Mouse (Mus musculus) kidney, embryonic 14.5 days (tissue): ENCODE measurements at regions not wholly inside any gene's neighbourhood (a gene's known extent, or its start where the extent isn't known, plus 50 kb on each side); places are given as distances from the start of the nearest gene placed in this dataset.

ENCODE experiments used
- ATAC-seq: fragments of 200-750 bp; cut with Nextera tagmentation; 2 replicates; pipeline ENCODE4 v1.8.0; 2017; ENCODE audit warnings: moderate number of reproducible peaks, mild to moderate bottlenecking, moderate TSS enrichment, moderate library complexity; ENCODE audit not compliant: low FRiP score, low TSS enrichment
- H3K27ac ChIP-seq: fragments of 300-500 bp; sonication (generic); 2 replicates; pipeline ENCODE4 v1.5.1; 2014; ENCODE audit warnings: low read depth, mild to moderate bottlenecking, low read length, moderate library complexity, mixed read lengths
- H3K27me3 ChIP-seq: fragments of 300-500 bp; sonication (generic); 2 replicates; pipeline ENCODE4 v1.6.1; 2014; ENCODE audit warnings: mild to moderate bottlenecking, low read length; ENCODE audit not compliant: control insufficient read depth, insufficient read depth
- H3K36me3 ChIP-seq: fragments of 300-500 bp; sonication (generic); 2 replicates; pipeline ENCODE4 v1.6.1; 2014; ENCODE audit warnings: low read length, mixed read lengths; ENCODE audit not compliant: control insufficient read depth, insufficient read depth
- H3K4me1 ChIP-seq: fragments of 300-500 bp; sonication (generic); 2 replicates; pipeline ENCODE4 v1.6.1; 2014; ENCODE audit warnings: low read length, mixed read lengths; ENCODE audit not compliant: control insufficient read depth, insufficient read depth
- H3K4me2 ChIP-seq: fragments of 300-500 bp; sonication (generic); replicated peaks from 2 replicates; pipeline ENCODE4 v1.6.1; 2014; ENCODE audit warnings: low read depth, mild to moderate bottlenecking, low read length
- H3K4me3 ChIP-seq: fragments of 300-500 bp; sonication (generic); 2 replicates; pipeline ENCODE4 v1.5.1; 2014; ENCODE audit warnings: mild to moderate bottlenecking, low read length
- H3K9ac ChIP-seq: fragments of 300-500 bp; sonication (generic); 2 replicates; pipeline ENCODE4 v1.6.1; 2014; ENCODE audit warnings: low read depth, mild to moderate bottlenecking, low read length, moderate library complexity
- H3K9me3 ChIP-seq: fragments of 300-500 bp; sonication (generic); 2 replicates; pipeline ENCODE4 v1.6.1; 2016; ENCODE audit warnings: low read length; ENCODE audit not compliant: control insufficient read depth
- WGBS: fragments of 180-500 bp; shearing (Covaris S2); extraction: QIAGEN DNeasy Blood & Tissue Kit; methylation state at CpG from one replicate; pipeline ENCODE4 v1.1.7; 2014; 5-methylcytosine and 5-hydroxymethylcytosine counted together

GRCm38 (mm10) chr4:87379516-87380173, 149.4 kb upstream of the Slc24a2 start:
- Histone ChIP-seq H3K4me2 (no peak overlapping the region; the same call in 1 of the 2 replicates), H3K4me3 (no peak overlapping the region), H3K4me1 (peaks cover 25% of the 10 kb centered on the region), H3K27me3 (peaks cover 7% of the 10 kb centered on the region; the same call in 1 of the 2 replicates), H3K9me3 (no peaks in the 10 kb centered on the region), H3K27ac (no peak overlapping the region), H3K36me3 (no peaks in the 10 kb centered on the region), H3K9ac (no peak overlapping the region)
- ATAC-seq = peak; percentile 85
- 9% methylated on average over 4 of the region's 4 CpGs for WGBS

- H3K9ac ChIP-seq = no peak overlapping the region
- WGBS = 38% methylated on average over 7 of the region's 7 CpGs
- 0 out of 2 replicates have a peak, but pooled peaks cover 2% of the 10 kb centered on the region for H3K27me3 ChIP-seq
- H3K4me1 ChIP-seq = peaks cover 15% of the 10 kb centered on the region
- H3K27ac ChIP-seq = 0 out of 2 replicates have a peak overlapping the region, but pooled peaks have one; percentile 9
- no peaks in the 10 kb centered on the region for H3K9me3 ChIP-seq
- ATAC-seq = no peak
- H3K4me3 ChIP-seq = no peak overlapping the region
- H3K36me3 ChIP-seq = no peaks in the 10 kb centered on the region
- no peak overlapping the region for H3K4me2 ChIP-seq
These were observed 141.7 kb upstream of the Slc24a2 start for GRCm38 (mm10) chr4:87371960-87372359.

- H3K9me3 ChIP-seq = no peaks in the 10 kb centered on the region
- no peak overlapping the region for H3K27ac ChIP-seq
- 8% methylated on average over 14 of the region's 14 CpGs for WGBS
- no peaks in the 10 kb centered on the region for H3K27me3 ChIP-seq
- H3K4me3 ChIP-seq = peak overlapping the region; percentile 13
- no peaks in the 10 kb centered on the region for H3K36me3 ChIP-seq
- H3K4me2 ChIP-seq = peak overlapping the region; percentile 37
- H3K9ac ChIP-seq = peak overlapping the region; percentile 48
- H3K4me1 ChIP-seq = peaks cover 15% of the 10 kb centered on the region
- peak; percentile 73 for ATAC-seq
These were observed 139.5 kb upstream of the Slc24a2 start for GRCm38 (mm10) chr4:87369626-87370234.

- WGBS = 7% methylated on average over 20 of the region's 20 CpGs
- ATAC-seq = peak; percentile 74
- Histone ChIP-seq H3K4me3 (peak overlapping the region; percentile 45), H3K9ac (peak overlapping the region; percentile 66), H3K27me3 (no peaks in the 10 kb centered on the region), H3K4me1 (peaks cover 15% of the 10 kb centered on the region), H3K9me3 (no peaks in the 10 kb centered on the region), H3K27ac (peak overlapping the region; percentile 62; the same call in 1 of the 2 replicates), H3K36me3 (no peaks in the 10 kb centered on the region), H3K4me2 (peak overlapping the region; percentile 78)
These were observed 138.3 kb upstream of the Slc24a2 start for GRCm38 (mm10) chr4:87368413-87369160.

GRCm38 (mm10) chr4:87367732-87368412, 137.6 kb upstream of the Slc24a2 start:
- H3K4me3 ChIP-seq = peak overlapping the region; percentile 45

GRCm38 (mm10) chr4:87362201-87362600, 131.9 kb upstream of the Slc24a2 start:
- 20% methylated on average over 6 of the region's 6 CpGs for WGBS
- Histone ChIP-seq H3K27me3 (no peaks in the 10 kb centered on the region), H3K4me3 (no peak overlapping the region), H3K9me3 (no peaks in the 10 kb centered on the region), H3K4me2 (no peak overlapping the region), H3K4me1 (no peaks in the 10 kb centered on the region), H3K36me3 (no peaks in the 10 kb centered on the region), H3K9ac (no peak overlapping the region), H3K27ac (no peak overlapping the region)
- ATAC-seq = peak; percentile 64; the same call in 1 of the 2 replicates

More at GRCm38 (mm10) chr4:87367732-87368412, 137.6 kb upstream of the Slc24a2 start:
- ATAC-seq = peak; percentile 85
- H3K9me3 ChIP-seq = no peaks in the 10 kb centered on the region
- 6% methylated on average over 19 of the region's 19 CpGs for WGBS
- peak overlapping the region; percentile 78 for H3K4me2 ChIP-seq
- H3K36me3 ChIP-seq = no peaks in the 10 kb centered on the region
- peaks cover 15% of the 10 kb centered on the region for H3K4me1 ChIP-seq
- H3K9ac ChIP-seq = peak overlapping the region; percentile 66
- peak overlapping the region; percentile 63 for H3K27ac ChIP-seq
- H3K27me3 ChIP-seq = no peaks in the 10 kb centered on the region

- H3K36me3 ChIP-seq = no peaks in the 10 kb centered on the region
- no peaks in the 10 kb centered on the region for H3K27me3 ChIP-seq
- WGBS = 33% methylated on average over 9 of the region's 9 CpGs
- no peaks in the 10 kb centered on the region for H3K4me1 ChIP-seq
- no peaks in the 10 kb centered on the region for H3K9me3 ChIP-seq
- no peak overlapping the region for H3K4me3 ChIP-seq
- H3K27ac ChIP-seq = no peak overlapping the region
- no peak overlapping the region for H3K4me2 ChIP-seq
- no peak overlapping the region for H3K9ac ChIP-seq
- 0 out of 2 replicates have a peak, but pooled peaks have one; percentile 39 for ATAC-seq
These were observed 129.2 kb upstream of the Slc24a2 start for GRCm38 (mm10) chr4:87359483-87359882.

GRCm38 (mm10) chr4:87359004-87359403, 128.7 kb upstream of the Slc24a2 start:
- Histone ChIP-seq H3K4me3 (no peak overlapping the region), H3K36me3 (no peaks in the 10 kb centered on the region), H3K4me1 (no peaks in the 10 kb centered on the region), H3K27me3 (no peaks in the 10 kb centered on the region), H3K9ac (no peak overlapping the region), H3K27ac (no peak overlapping the region), H3K9me3 (no peaks in the 10 kb centered on the region), H3K4me2 (no peak overlapping the region)
- WGBS = 87% methylated on average over 3 of the region's 3 CpGs
- ATAC-seq = no peak
